Comparison of ENCODE assay signal across 1 mouse cellular context in genomic region chr5:33033633-33034032, GRCm38 (mm10).
TF ChIP-seq lines count a peak whose summit lies in the region.

No protein-coding gene starts in this region.

TF ChIP-seq in MEL, 35 proteins besides CTCF, POLR2A, EP300 and RAD21 (continued from another document):
- 0 out of 2 replicates have a peak, but pooled peaks have one; percentile 69 for TF ChIP-seq MAZ (IDR thresholded peaks at IDR 0.05; ENCODE audit: low read depth, low read length)
- 0 out of 2 replicates have a peak, but pooled peaks have one; percentile 17 for TF ChIP-seq GATA1 (IDR thresholded peaks at IDR 0.05; ENCODE audit: low read depth, low read length)
